Mouse (Mus musculus) ES-E14 (cell line): ENCODE measurements at regions not wholly inside any gene's neighbourhood (a gene's known extent, or its start where the extent isn't known, plus 50 kb on each side); places are given as distances from the start of the nearest gene placed in this dataset.

Experiments
- HCFC1 ChIP-seq: IDR thresholded peaks from 2 replicates; pipeline ENCODE4 v1.6.1; 2012; ENCODE audit warnings: low read length, inconsistent platforms, borderline replicate concordance; ENCODE audit not compliant: insufficient read depth
- ZNF384 ChIP-seq: IDR thresholded peaks from 2 replicates; pipeline ENCODE4 v1.6.1; 2012; ENCODE audit warnings: low read depth, low read length, inconsistent platforms

- TF ChIP-seq ZNF384: no peak
- TF ChIP-seq HCFC1: no peak
Observed at GRCm38 (mm10) chr17:52459997-52460387, 142.5 kb upstream of the Kcnh8 start.
